Mouse (Mus musculus) 3134 (cell line): ENCODE data around the gene Efcab14.

ENCODE experiments used
- DNase-seq: peaks from one replicate; pipeline ENCODE4 v3.0.0-alpha.2; 2011; ENCODE audit warnings: low spot score; ENCODE audit not compliant: insufficient read length; ENCODE audit errors: extremely low read depth

Gene Efcab14

GRCm38 (mm10) chr4:115737551-115738041, at the start of gene Efcab14:
Efcab14 (plus strand) TSS chr4:115737744.
- peak; percentile 99 for DNase-seq

- no peak for DNase-seq
Measured at GRCm38 (mm10) chr4:115701468-115701867, 36.1 kb upstream of the Efcab14 start.

- DNase-seq = no peak
Measured at GRCm38 (mm10) chr4:115703927-115704505, 33.5 kb upstream of the Efcab14 start.

GRCm38 (mm10) chr4:115708974-115709593, 28.5 kb upstream of the Efcab14 start:
- no peak for DNase-seq

- peak; percentile 32 for DNase-seq
Measured at GRCm38 (mm10) chr4:115709792-115710418, 27.6 kb upstream of the Efcab14 start.

GRCm38 (mm10) chr4:115728721-115729120, 8.8 kb upstream of the Efcab14 start:
- no peak for DNase-seq

- DNase-seq = peak; percentile 40
Measured at GRCm38 (mm10) chr4:115731588-115732222, 5.8 kb upstream of the Efcab14 start.

GRCm38 (mm10) chr4:115732223-115732818, 5.2 kb upstream of the Efcab14 start:
- DNase-seq = no peak

- no peak for DNase-seq
Measured at GRCm38 (mm10) chr4:115733746-115734145, 3.8 kb upstream of the Efcab14 start.

- no peak for DNase-seq
Measured at GRCm38 (mm10) chr4:115734867-115735266, 2.7 kb upstream of the Efcab14 start.

- no peak for DNase-seq
Measured at GRCm38 (mm10) chr4:115738481-115738985, 989 bp downstream of the Efcab14 start.

GRCm38 (mm10) chr4:115742658-115743057, 5.1 kb downstream of the Efcab14 start:
- no peak for DNase-seq

GRCm38 (mm10) chr4:115743096-115743495, 5.6 kb downstream of the Efcab14 start:
- no peak for DNase-seq

- DNase-seq = no peak
Measured at GRCm38 (mm10) chr4:115748181-115748580, 10.6 kb downstream of the Efcab14 start.

- no peak for DNase-seq
Measured at GRCm38 (mm10) chr4:115749336-115749735, 11.8 kb downstream of the Efcab14 start.

- no peak for DNase-seq
Measured at GRCm38 (mm10) chr4:115754101-115754500, 16.6 kb downstream of the Efcab14 start.

- no peak for DNase-seq
Measured at GRCm38 (mm10) chr4:115754851-115755250, 17.3 kb downstream of the Efcab14 start.

- no peak for DNase-seq
Measured at GRCm38 (mm10) chr4:115761206-115761605, 23.7 kb downstream of the Efcab14 start.

GRCm38 (mm10) chr4:115764581-115764980, 27.0 kb downstream of the Efcab14 start:
- no peak for DNase-seq

- no peak for DNase-seq
Measured at GRCm38 (mm10) chr4:115767647-115768467, 30.3 kb downstream of the Efcab14 start.
